Mouse (Mus musculus): ENCODE measurements around the gene Htr1a. TPM values are rescaled to one million over a fixed set of nuclear protein-coding genes. Genes with fewer than 3 reads are reported as not detected.

The Htr1a gene
- 4.9 and 5.2 TPM in 2 replicates for polyA plus RNA-seq (2012; rRNA removed)

DNA sequence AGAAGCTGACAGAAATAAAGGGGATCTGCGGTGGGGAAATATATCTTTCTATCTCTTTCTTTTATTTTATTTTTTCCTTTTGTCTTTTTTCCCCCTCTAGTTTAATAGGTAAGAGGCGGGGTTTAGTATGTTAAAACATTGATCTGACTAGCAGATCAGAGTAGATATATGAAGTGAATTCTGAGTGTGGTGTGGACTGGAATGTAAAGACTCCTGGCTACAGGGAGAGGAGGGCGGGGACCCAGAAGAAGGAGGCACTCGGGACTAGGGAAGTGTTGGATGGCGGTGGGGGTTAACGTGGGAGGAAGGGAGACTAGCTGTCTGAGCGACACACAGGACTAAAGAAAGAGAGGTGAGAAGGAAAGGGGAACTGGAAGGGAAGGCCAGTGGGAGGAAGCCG lies at the start of gene Htr1a:
Gene Htr1a, plus strand, starts transcription at position 301 of the 400 bp plus-strand sequence.

Other genes with a start within 250 kb of the Htr1a start
- 29.5 and 29.7 TPM in 2 replicates for gene Rnf180, start 148.8 kb upstream of the Htr1a start, polyA plus RNA-seq (2012; rRNA removed)